Mouse (Mus musculus): Measurements from ENCODE around the gene Specc1l. TPM values are rescaled to one million over a fixed set of nuclear protein-coding genes. Genes with fewer than 3 reads are reported as not detected.
"Not testable (repeated sequence)": the region's sequence is repeated elsewhere in the genome, so short reads cannot be mapped to it uniquely, and the experiment has no call there.

The Specc1l gene
- total RNA-seq, 2 experiments from 2014 or later = 40.2 to 40.3 TPM

GRCm38 (mm10) chr10:75333176-75333776 is 121.4 kb downstream of the Specc1l start:
- intact Hi-C loops (cut with DNase I) = no loop called here
- no peak for DNase-seq (ENCODE audit: low spot score in 2 of 2)

GRCm38 (mm10) chr10:75334175-75334574 is 122.3 kb downstream of the Specc1l start:
- intact Hi-C loops (cut with DNase I) = no loop called here

GRCm38 (mm10) chr10:75335075-75335474 is 123.2 kb downstream of the Specc1l start:
- intact Hi-C loops (cut with DNase I) = no loop called here

More at GRCm38 (mm10) chr10:75334175-75334574, 122.3 kb downstream of the Specc1l start:
- DNase-seq (ENCODE audit: low spot score in 2 of 2) = no peak

GRCm38 (mm10) chr10:75337231-75337630 is 125.4 kb downstream of the Specc1l start:
- DNase-seq (ENCODE audit: low spot score in 2 of 2) = no peak
- intact Hi-C loops (cut with DNase I) = no loop called here

More at GRCm38 (mm10) chr10:75335075-75335474, 123.2 kb downstream of the Specc1l start:
- no peak for DNase-seq (ENCODE audit: low spot score in 2 of 2)

- intact Hi-C loops (cut with DNase I) = no loop called here
- no peak for DNase-seq (ENCODE audit: low spot score in 2 of 2)
These were observed 127.0 kb downstream of the Specc1l start for GRCm38 (mm10) chr10:75338852-75339251.

- DNase-seq (ENCODE audit: low spot score in 2 of 2) = no peak
These were observed 127.5 kb downstream of the Specc1l start for GRCm38 (mm10) chr10:75339377-75339776.

GRCm38 (mm10) chr10:75341936-75342335 is 130.1 kb downstream of the Specc1l start:
- intact Hi-C loops (cut with DNase I) = no loop called here
- DNase-seq (ENCODE audit: low spot score in 2 of 2) = no peak

More at GRCm38 (mm10) chr10:75339377-75339776, 127.5 kb downstream of the Specc1l start:
- intact Hi-C loops (cut with DNase I) = no loop called here

- intact Hi-C loops (cut with DNase I) = not testable (repeated sequence)
These were observed 132.7 kb downstream of the Specc1l start for GRCm38 (mm10) chr10:75344563-75344962.

GRCm38 (mm10) chr10:75345265-75345664 is 133.4 kb downstream of the Specc1l start:
- intact Hi-C loops (cut with DNase I) = no loop called here

More at GRCm38 (mm10) chr10:75344563-75344962, 132.7 kb downstream of the Specc1l start:
- not testable (repeated sequence) for DNase-seq (ENCODE audit: low spot score in 2 of 2)

GRCm38 (mm10) chr10:75350564-75350963 is 138.7 kb downstream of the Specc1l start:
- intact Hi-C loops (cut with DNase I) = no loop called here
- no peak for DNase-seq (ENCODE audit: low spot score in 2 of 2)

More at GRCm38 (mm10) chr10:75345265-75345664, 133.4 kb downstream of the Specc1l start:
- no peak for DNase-seq (ENCODE audit: low spot score in 2 of 2)

- intact Hi-C loops (cut with DNase I) = no loop called here
- DNase-seq (ENCODE audit: low spot score in 2 of 2) = no peak
These were observed 140.7 kb downstream of the Specc1l start for GRCm38 (mm10) chr10:75352541-75352940.

- DNase-seq (ENCODE audit: low spot score in 2 of 2); intact Hi-C loops (cut with DNase I): not testable (repeated sequence)
These were observed 142.0 kb downstream of the Specc1l start for GRCm38 (mm10) chr10:75353838-75354241.

GRCm38 (mm10) chr10:75355341-75355740 is 143.5 kb downstream of the Specc1l start:
- intact Hi-C loops (cut with DNase I) = no loop called here
- DNase-seq (ENCODE audit: low spot score in 2 of 2) = no peak

Other genes with a start within 250 kb of the Specc1l start
- 100 to 1,000 TPM; 120 to 122 TPM for gene Gnaz, start 244.9 kb upstream of the Specc1l start, total RNA-seq (2021)
- gene Rsph14, start 179.5 kb upstream of the Specc1l start, total RNA-seq (2021) = under 1 TPM; 0.32 to 0.35 TPM
- gene Rab36, start 175.0 kb upstream of the Specc1l start, total RNA-seq (2021) = 10 to 100 TPM; 29.0 to 38.5 TPM
- 100 to 1,000 TPM in 1 of 2 experiments, 10 to 100 TPM in 1; 89.8 to 116 TPM for gene Bcr, start 151.5 kb upstream of the Specc1l start, total RNA-seq (2021)
- gene Adora2a, start 104.8 kb downstream of the Specc1l start, total RNA-seq (2021) = 10 to 100 TPM; 17.6 to 26.3 TPM
- gene Upb1, start 189.0 kb downstream of the Specc1l start, total RNA-seq (2021) = under 1 TPM; 0.22 to 0.39 TPM

Data from left cerebral cortex, postnatal 36 days (tissue).